Mouse (Mus musculus): ENCODE results near the gene Tspan5.

Gene Tspan5

DNA sequence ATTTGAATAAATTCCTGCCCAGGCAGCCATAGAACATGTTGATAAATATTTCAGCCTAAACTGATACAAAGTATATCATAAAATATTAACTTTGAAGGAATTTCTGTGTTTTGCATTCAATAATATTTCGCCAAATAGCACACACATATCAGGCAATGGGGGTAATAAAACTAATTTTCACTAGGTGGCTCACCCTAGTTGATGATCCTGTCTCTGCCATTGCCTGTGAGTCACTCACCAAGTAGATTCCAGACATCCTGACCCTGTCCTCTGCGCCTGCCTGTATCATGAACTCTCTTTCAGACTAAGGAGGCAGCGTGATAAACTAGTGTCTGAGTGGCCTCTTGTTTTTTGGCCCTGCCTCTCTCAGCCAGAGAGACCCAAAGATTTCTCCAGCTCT lies 105.8 kb downstream of the Tspan5 start:
- CTCF ChIA-PET: no interaction called here

- CTCF ChIA-PET: no interaction called here
Observed at GRCm38 (mm10) chr3:138849755-138850301, 107.8 kb downstream of the Tspan5 start.

GRCm38 (mm10) chr3:138851876-138852275 lies 109.9 kb downstream of the Tspan5 start:
- CTCF ChIA-PET: no interaction called here

DNA sequence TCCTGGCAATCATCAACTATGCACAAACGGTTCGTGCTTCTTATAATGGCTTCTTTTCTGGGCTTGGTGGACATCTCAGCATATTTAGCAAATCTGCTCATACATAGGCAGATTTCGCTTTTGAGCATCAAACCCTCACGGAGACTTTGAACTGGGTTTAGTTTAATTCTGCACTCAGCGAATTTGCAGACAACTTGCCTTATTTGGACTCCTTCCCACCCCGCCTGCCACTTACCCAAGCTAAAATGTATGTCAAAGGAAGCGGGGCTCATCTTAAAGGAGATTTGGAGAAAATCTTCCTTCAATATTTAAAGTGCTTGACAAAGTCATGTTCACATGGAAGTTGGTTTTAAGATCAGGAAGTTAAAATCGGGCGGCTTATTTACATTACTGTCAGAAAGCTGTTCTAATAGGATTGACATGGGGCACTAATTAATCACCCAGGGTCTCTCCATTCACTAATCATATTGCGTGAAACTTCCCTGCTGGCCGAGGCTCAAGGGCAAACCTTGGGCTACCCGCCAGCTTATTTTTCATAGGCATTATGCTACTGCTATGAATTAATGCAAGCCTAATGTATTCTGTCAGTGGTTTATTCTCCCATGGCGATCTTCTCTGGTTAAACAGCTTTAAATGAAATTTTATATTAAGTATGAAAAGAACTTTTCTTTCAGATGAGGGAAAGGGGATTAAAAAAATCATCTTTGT lies 111.1 kb downstream of the Tspan5 start:
- CTCF ChIA-PET: no interaction called here

- CTCF ChIA-PET: no interaction called here
Observed at GRCm38 (mm10) chr3:138853996-138854836, 112.2 kb downstream of the Tspan5 start.

GRCm38 (mm10) chr3:138855387-138855786 lies 113.4 kb downstream of the Tspan5 start:
- CTCF ChIA-PET: no interaction called here

DNA sequence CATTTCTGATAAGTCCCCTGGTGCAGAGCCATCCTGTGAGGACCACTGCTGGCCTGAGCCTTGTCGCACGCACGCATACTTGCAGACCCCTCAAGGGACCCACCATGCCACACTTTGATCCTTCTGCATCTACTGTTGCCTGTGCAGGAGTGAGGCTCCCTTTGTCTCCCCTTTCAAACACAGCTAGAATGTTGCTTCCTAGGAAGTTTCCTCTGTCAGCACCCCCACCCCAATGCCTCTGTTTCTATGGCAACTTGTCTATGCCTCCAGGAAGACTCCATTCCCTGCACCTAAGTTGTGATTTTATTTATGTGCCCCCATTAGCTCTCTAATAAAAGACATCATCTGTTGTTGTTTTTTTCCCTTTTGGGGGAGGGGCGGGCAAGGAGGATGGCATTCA lies 115.0 kb downstream of the Tspan5 start:
- CTCF ChIA-PET: interaction anchor here (0.5 to 0.6 kb wide), 3 partner anchors 226 to 425 kb away, joined by 3 to 4 read pairs (median 3); no protein-coding TSS in a partner anchor

DNA sequence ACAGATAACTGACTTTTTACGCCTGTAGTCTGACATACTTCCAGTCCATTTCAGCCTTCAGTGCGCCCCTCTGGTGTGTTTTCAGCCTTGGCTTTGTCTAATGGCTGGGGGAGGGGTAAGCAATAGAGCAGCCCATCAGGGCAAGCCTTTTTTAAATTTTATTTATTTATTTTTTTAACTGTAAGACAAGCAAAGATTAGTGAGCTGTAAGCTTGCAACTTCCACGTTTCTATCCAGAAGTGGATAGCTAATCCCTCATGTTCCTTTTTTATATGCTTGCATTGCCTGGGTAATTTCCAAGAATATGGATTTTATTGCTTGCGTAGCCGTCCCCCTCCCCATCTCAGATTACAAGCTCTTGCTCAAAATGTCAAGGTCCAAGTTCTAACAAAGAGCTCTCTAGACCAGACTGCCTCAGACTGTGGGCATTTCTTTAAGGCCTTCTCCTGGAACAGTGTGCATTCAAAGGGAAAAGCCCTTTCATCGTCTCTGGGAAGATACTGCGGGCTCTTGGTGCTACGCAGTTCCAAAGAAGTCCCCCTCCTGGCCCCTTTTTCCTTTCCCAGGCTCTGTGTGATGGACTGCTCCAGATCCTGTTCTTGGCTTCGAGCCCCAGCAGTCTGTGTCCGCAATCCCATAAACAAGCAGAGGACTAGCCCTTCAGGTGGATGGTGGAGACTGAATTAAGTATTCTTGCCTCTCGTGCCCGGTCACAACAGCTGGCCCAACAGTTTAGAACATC lies 116.0 kb downstream of the Tspan5 start:
- CTCF ChIA-PET: no interaction called here

DNA sequence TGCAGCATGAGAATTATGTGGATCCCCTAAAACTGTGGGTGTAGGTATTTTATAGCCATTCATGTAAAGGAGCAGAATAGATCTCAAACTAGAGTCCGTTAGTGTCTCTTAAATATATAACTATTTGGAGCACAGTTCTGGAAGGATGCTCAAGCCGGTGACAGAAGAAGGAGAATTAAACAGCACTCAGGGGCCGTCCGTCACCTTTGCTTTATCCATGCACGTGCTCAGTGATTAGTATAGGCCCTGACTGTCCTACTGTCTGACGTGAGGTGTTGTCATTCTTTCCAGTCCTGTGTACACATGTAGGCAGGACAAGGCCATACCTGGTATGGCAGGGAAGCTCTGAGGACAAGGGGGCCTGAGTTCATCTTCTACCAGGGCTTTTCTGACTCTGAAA lies 116.7 kb downstream of the Tspan5 start:
- CTCF ChIA-PET: no interaction called here

GRCm38 (mm10) chr3:138859166-138859565 lies 117.2 kb downstream of the Tspan5 start:
- CTCF ChIA-PET: no interaction called here

DNA sequence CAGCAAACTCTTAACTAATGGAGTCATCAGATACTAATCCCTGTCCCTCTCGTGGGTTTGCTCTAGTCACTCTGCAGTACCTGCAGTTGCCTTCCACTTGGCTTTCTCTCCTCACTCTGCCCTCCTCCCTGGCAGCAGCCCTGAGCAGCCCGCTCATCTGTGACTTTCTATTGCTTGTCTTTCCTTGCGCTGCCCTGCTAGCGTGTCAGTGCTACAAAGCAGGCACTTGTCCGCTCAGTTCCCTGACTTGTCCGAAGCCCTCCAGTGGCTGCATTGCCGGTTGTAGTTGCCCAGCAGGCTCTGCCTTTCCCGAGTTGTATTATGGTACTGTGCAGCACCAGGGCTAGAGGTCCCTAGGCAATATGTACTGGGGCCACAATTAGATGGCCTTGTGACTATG lies 117.7 kb downstream of the Tspan5 start:
- CTCF ChIA-PET: no interaction called here

DNA sequence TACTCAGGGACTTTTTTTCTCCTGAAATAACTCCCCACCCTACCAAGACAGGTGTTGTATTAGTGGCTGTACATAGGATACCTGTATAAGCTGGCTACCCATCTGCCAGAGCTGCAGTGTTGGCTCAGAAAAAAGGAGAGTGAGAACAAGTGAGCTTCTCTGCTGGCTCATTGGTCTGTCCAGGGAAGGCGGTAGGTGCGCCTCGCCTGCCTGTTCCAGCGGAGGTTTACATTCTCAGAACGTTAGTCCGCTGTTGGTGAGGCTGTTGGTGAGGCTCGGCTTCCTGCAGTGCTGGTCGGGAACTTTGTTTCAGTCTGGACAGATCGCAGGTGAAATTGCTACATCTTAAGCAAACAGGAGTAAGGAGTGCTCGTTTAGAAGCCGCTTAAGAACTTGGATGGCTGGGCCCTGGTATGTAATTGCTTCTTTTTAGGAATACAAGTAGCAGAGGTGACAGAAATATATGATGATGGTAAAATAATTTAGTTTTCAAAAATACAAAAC lies 118.3 kb downstream of the Tspan5 start:
- CTCF ChIA-PET: no interaction called here

GRCm38 (mm10) chr3:138861032-138861431 lies 119.0 kb downstream of the Tspan5 start:
- CTCF ChIA-PET: no interaction called here

DNA sequence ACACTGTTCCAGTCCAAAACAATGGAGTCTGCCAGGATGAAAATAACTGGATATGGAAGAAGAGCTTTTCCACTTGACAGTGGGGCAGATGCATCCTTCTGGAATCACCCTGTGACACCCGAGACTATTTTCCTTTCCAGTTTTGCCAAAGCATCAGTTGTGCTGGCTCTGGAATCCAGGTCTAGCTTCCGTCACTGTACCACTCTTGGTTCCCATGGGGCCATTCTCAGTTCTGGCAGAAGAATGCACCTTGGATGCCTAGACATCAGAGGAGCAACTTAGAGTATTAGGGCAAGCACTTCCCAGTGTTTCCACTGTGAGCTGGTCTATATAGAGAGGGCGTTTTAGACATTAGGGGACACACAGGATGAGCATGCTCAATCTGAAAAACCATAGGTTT lies 119.6 kb downstream of the Tspan5 start:
- CTCF ChIA-PET: no interaction called here

DNA sequence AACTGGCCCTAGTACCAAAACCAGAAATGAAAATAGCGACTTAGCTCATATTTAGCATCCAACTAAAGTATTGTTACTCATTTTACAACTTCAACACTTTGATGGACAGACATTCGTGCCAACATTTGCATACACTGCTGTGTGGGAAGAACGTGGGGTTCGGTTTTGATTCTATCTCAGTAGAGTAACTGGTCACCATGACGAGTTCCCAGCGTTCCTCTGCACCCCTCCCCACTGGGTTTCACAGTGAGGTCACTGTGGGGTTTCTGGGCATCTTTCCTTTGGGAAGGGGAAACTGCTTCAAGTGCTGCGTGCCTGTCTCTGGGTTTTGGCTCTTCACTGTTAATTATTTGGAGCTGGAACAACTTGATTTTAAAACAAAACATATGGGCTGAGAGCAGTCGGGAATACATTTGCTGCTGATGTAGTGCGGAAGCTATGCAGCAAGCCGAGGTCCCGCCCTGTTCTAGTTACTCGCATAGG lies 122.2 kb downstream of the Tspan5 start:
- CTCF ChIA-PET: no interaction called here

DNA sequence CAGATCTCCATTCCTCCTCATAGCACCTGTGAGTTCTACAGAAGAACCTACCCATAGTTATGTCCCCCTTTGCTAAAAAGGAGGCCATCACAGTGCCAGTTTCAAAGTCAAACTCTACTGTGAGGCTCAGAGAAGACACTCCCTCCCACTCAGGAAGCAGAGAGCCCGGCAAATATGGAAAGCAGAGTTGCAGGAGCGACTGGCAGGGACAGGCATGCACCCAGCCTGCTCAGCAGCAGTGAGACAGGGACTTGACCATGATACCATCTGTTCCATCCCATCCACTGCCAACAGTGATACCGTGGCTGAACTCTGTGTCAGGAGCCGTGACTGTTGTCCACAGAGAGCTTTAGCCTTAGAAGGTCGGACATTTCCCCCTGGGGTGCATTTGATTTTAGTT lies 123.3 kb downstream of the Tspan5 start:
- CTCF ChIA-PET: no interaction called here

GRCm38 (mm10) chr3:138867149-138867848 lies 125.3 kb downstream of the Tspan5 start:
- CTCF ChIA-PET: interaction anchor here (0.6 kb wide), 1 partner anchor 35 kb away, joined by 4 read pairs; no protein-coding TSS in a partner anchor

GRCm38 (mm10) chr3:138868409-138868808 lies 126.4 kb downstream of the Tspan5 start:
- CTCF ChIA-PET: no interaction called here

GRCm38 (mm10) chr3:138875282-138875681 lies 133.3 kb downstream of the Tspan5 start:
- CTCF ChIA-PET: no interaction called here

DNA sequence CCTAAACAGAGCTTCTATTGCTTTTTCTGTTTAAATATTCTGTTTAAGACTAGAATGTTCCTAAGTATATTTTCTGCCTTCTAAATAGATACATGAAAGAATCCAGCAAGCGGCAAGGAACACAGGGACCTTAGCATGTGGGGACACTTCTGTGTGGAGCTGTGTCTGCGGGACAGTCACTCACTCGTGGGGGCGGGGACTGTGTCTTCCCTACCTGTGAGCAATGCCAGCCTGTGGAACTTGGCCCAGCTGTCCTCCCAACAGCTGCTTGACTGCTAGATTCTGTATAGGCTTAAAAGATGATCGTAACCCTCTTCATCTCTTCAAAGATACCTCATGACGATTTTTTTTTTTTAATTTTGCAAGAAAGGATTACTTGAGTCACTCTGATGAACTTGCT lies 133.9 kb downstream of the Tspan5 start:
- CTCF ChIA-PET: no interaction called here

DNA sequence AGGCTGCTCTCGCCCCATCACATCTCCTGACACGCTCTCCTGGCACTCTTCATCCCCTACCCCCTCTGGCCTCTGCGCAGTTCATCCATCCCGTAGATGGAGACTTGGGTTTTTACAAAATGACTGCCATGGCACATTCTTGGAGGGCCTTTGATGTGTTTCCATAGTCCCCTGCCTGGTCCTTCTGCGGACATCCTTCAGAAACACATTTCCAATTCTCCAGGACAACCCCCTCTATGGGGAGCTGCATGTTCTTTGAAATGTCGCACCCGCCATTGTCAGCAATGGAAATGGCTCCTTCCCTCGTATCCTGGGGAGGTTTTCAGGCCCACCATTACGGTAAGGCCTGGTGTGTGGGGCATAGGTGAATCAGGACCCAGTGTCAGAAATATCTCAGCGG lies 134.4 kb downstream of the Tspan5 start:
- CTCF ChIA-PET: no interaction called here

All from spleen, embryonic (tissue).